Mouse (Mus musculus) myocyte (in vitro differentiated cells): ENCODE results near the gene Kcnq1.
A peak's percentile ranks its signal among the peaks of the same experiment; 100 is the strongest.

ENCODE experiments used
- MYOD1 ChIP-seq, 3 experiments: IDR thresholded peaks; one replicate each; pipeline ENCODE4 v1.6.1; 2011; ENCODE audit warnings: control low read depth in 2 of 3, low read depth in 2 of 3, mild to moderate bottlenecking in 2 of 3, moderate library complexity in 1 of 3; ENCODE audit not compliant: insufficient read length in 2 of 3, control insufficient read depth in 1 of 3
- POLR2A ChIP-seq: IDR thresholded peaks from one replicate; pipeline ENCODE4 v1.6.1; 2011; ENCODE audit warnings: low read depth, mild to moderate bottlenecking, control low read depth, moderate library complexity; ENCODE audit not compliant: insufficient read length
- USF1 ChIP-seq: IDR thresholded peaks from one replicate; pipeline ENCODE4 v1.6.1; 2011; ENCODE audit warnings: low read depth, mild to moderate bottlenecking, control low read depth, moderate library complexity

DNA sequence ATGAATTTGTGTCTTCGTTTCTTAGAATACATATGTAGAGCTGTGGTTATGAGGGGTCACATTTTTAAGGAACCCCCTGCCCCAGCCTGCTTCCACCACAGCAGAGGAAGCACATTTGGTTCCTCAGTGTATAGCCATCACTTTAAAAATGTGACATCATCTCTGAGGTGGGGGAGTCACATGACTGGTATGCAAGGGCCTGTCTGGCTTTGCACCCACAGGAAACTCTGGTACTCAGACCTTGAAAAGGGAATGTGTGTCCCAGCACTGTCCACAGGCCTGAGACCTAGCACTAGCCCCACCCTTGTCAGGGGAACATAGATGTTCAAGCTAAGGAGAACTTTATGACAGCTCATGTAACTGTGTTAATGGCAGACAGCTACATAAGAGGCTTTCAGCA, 243.7 kb downstream of the Kcnq1 start:
- no peak for TF ChIP-seq POLR2A
- TF ChIP-seq USF1: peak; percentile 56
- TF ChIP-seq MYOD1 (IDR thresholded peaks at IDR 0.05; ENCODE audit: control insufficient read depth in 1 of 3, insufficient read length in 2 of 3, low read depth in 2 of 3): no peak
